Mouse (Mus musculus) lung, embryonic 15.5 days (tissue): ENCODE results near the gene A530016L24Rik. TPM values are rescaled to one million over a fixed set of nuclear protein-coding genes. Genes with fewer than 3 reads are reported as not detected.

Source experiments
- ATAC-seq: fragments of 200-750 bp; cut with Nextera tagmentation; 2 replicates; pipeline ENCODE4 v1.8.0; 2017; ENCODE audit warnings: moderate number of reproducible peaks, borderline replicate concordance; ENCODE audit not compliant: low FRiP score, low TSS enrichment; ENCODE audit errors: extremely low read depth
- H3K27ac ChIP-seq: fragments of 300-500 bp; sonication (generic); 2 replicates; pipeline ENCODE4 v1.5.1; 2015; ENCODE audit warnings: moderate library complexity, mild to moderate bottlenecking, inconsistent platforms
- H3K27me3 ChIP-seq: fragments of 300-500 bp; sonication (generic); 2 replicates; pipeline ENCODE4 v1.6.1; 2015; ENCODE audit warnings: inconsistent platforms
- H3K36me3 ChIP-seq: fragments of 300-500 bp; sonication (generic); 2 replicates; pipeline ENCODE4 v1.6.1; 2015; ENCODE audit warnings: inconsistent platforms
- H3K4me1 ChIP-seq: fragments of 300-500 bp; sonication (generic); 2 replicates; pipeline ENCODE4 v1.6.1; 2015; ENCODE audit warnings: inconsistent platforms
- H3K4me2 ChIP-seq: fragments of 300-500 bp; sonication (generic); 2 replicates; pipeline ENCODE4 v1.6.1; 2015; ENCODE audit warnings: inconsistent platforms, mild to moderate bottlenecking, moderate library complexity
- H3K4me3 ChIP-seq: fragments of 300-500 bp; sonication (generic); 2 replicates; pipeline ENCODE4 v1.5.1; 2015; ENCODE audit warnings: mild to moderate bottlenecking, inconsistent platforms
- H3K9ac ChIP-seq: fragments of 300-500 bp; sonication (generic); 2 replicates; pipeline ENCODE4 v1.6.1; 2015; ENCODE audit warnings: inconsistent platforms
- H3K9me3 ChIP-seq: fragments of 300-500 bp; sonication (generic); 2 replicates; pipeline ENCODE4 v1.6.1; 2016; ENCODE audit warnings: inconsistent platforms
- WGBS: fragments of 180-500 bp; shearing (Covaris S2); methylation state at CpG from one replicate; pipeline ENCODE4 v1.1.7; 2015; 5-methylcytosine and 5-hydroxymethylcytosine counted together
- polyA plus RNA-seq: library from polyadenylated mRNA; unstranded; fragments of >200 nt; fragmentation: Nextera tagmentation; extraction: Ambion mirVana; gene quantifications from 2 replicates; pipeline ENCODE4 v1.2.1, GENCODE M21; 2015

Gene A530016L24Rik
- polyA plus RNA-seq, 1 experiment from 2014 or later = 0.24 TPM

- 60% methylated on average over 6 of the region's 6 CpGs for WGBS
Observed at GRCm38 (mm10) chr12:112506267-112506666, 17.0 kb downstream of the A530016L24Rik start.

GRCm38 (mm10) chr12:112507264-112507663 is 18.0 kb downstream of the A530016L24Rik start:
- Histone ChIP-seq H3K27ac (no peak overlapping the region), H3K9me3 (no peaks in the 10 kb centered on the region), H3K27me3 (peaks cover 28% of the 10 kb centered on the region), H3K9ac (no peak overlapping the region), H3K4me2 (no peak overlapping the region), H3K4me1 (peaks cover 6% of the 10 kb centered on the region; the same call in 1 of the 2 replicates), H3K36me3 (no peaks in the 10 kb centered on the region), H3K4me3 (no peak overlapping the region)
- 30% methylated on average over 4 of the region's 4 CpGs for WGBS
- ATAC-seq = no peak

More at GRCm38 (mm10) chr12:112506267-112506666, 17.0 kb downstream of the A530016L24Rik start:
- no peak for ATAC-seq
- Histone ChIP-seq H3K9ac (no peak overlapping the region), H3K4me3 (no peak overlapping the region), H3K36me3 (no peaks in the 10 kb centered on the region), H3K27me3 (peaks cover 20% of the 10 kb centered on the region), H3K4me1 (peaks cover 6% of the 10 kb centered on the region; the same call in 1 of the 2 replicates), H3K9me3 (no peaks in the 10 kb centered on the region), H3K27ac (no peak overlapping the region), H3K4me2 (no peak overlapping the region)

GRCm38 (mm10) chr12:112507984-112508383 is 18.7 kb downstream of the A530016L24Rik start:
- no peaks in the 10 kb centered on the region for H3K9me3 ChIP-seq
- H3K4me3 ChIP-seq = no peak overlapping the region
- H3K4me2 ChIP-seq = no peak overlapping the region
- H3K4me1 ChIP-seq = peaks cover 6% of the 10 kb centered on the region; the same call in 1 of the 2 replicates
- 68% methylated on average over 3 of the region's 3 CpGs for WGBS
- H3K27ac ChIP-seq = no peak overlapping the region
- no peak for ATAC-seq
- H3K27me3 ChIP-seq = peaks cover 28% of the 10 kb centered on the region
- no peaks in the 10 kb centered on the region for H3K36me3 ChIP-seq
- H3K9ac ChIP-seq = no peak overlapping the region

GRCm38 (mm10) chr12:112510365-112510732 is 21.1 kb downstream of the A530016L24Rik start:
- no peaks in the 10 kb centered on the region for H3K9me3 ChIP-seq
- H3K4me1 ChIP-seq = peaks cover 6% of the 10 kb centered on the region; the same call in 1 of the 2 replicates
- no peak overlapping the region for H3K9ac ChIP-seq
- peaks cover 28% of the 10 kb centered on the region for H3K27me3 ChIP-seq
- no peak for ATAC-seq
- 22% methylated on average over 7 of the region's 7 CpGs for WGBS
- no peak overlapping the region for H3K27ac ChIP-seq
- no peak overlapping the region for H3K4me2 ChIP-seq
- no peaks in the 10 kb centered on the region for H3K36me3 ChIP-seq
- no peak overlapping the region for H3K4me3 ChIP-seq

GRCm38 (mm10) chr12:112510733-112511372 is 21.6 kb downstream of the A530016L24Rik start:
- no peak overlapping the region for H3K9ac ChIP-seq
- no peaks in the 10 kb centered on the region for H3K36me3 ChIP-seq
- peaks cover 28% of the 10 kb centered on the region for H3K27me3 ChIP-seq
- 0 out of 2 replicates have a peak overlapping the region, but pooled peaks have one; percentile 17 for H3K4me3 ChIP-seq
- peak; percentile 71 for ATAC-seq
- no peak overlapping the region for H3K27ac ChIP-seq
- 2% methylated on average over 62 of the region's 62 CpGs for WGBS
- peaks cover 6% of the 10 kb centered on the region; the same call in 1 of the 2 replicates for H3K4me1 ChIP-seq
- H3K9me3 ChIP-seq = no peaks in the 10 kb centered on the region
- peak overlapping the region; percentile 51 for H3K4me2 ChIP-seq

GRCm38 (mm10) chr12:112514897-112515296 is 25.6 kb downstream of the A530016L24Rik start:
- no peak overlapping the region for H3K4me2 ChIP-seq
- H3K27ac ChIP-seq = no peak overlapping the region
- no peak overlapping the region for H3K4me3 ChIP-seq
- H3K36me3 ChIP-seq = no peaks in the 10 kb centered on the region
- 48% methylated on average over 3 of the region's 3 CpGs for WGBS
- ATAC-seq = no peak
- peaks cover 9% of the 10 kb centered on the region; the same call in 1 of the 2 replicates for H3K4me1 ChIP-seq
- H3K9ac ChIP-seq = no peak overlapping the region
- peaks cover 20% of the 10 kb centered on the region for H3K27me3 ChIP-seq
- no peaks in the 10 kb centered on the region for H3K9me3 ChIP-seq

GRCm38 (mm10) chr12:112516697-112517337 is 27.6 kb downstream of the A530016L24Rik start, which contains the start of gene Tmem179:
TSS of gene Tmem179 (minus strand) at chr12:112516747.
- no peak within 1 kb of the TSS for H3K27ac ChIP-seq

GRCm38 (mm10) chr12:112518105-112518504 is 28.9 kb downstream of the A530016L24Rik start:
- ATAC-seq = no peak
- 0 out of 2 replicates have a peak, but pooled peaks cover 3% of the 10 kb centered on the region for H3K4me1 ChIP-seq
- H3K4me2 ChIP-seq = no peak overlapping the region
- H3K36me3 ChIP-seq = no peaks in the 10 kb centered on the region
- H3K4me3 ChIP-seq = no peak overlapping the region
- H3K9me3 ChIP-seq = no peaks in the 10 kb centered on the region
- WGBS = 22% methylated on average over 4 of the region's 4 CpGs
- no peaks in the 10 kb centered on the region for H3K27me3 ChIP-seq
- no peak overlapping the region for H3K27ac ChIP-seq
- no peak overlapping the region for H3K9ac ChIP-seq

More at GRCm38 (mm10) chr12:112516697-112517337, 27.6 kb downstream of the A530016L24Rik start, which contains the start of gene Tmem179:
- H3K4me2 ChIP-seq = 0 out of 2 replicates have a peak within 1 kb of the TSS, but pooled peaks have one; percentile 1
- no peak within 1 kb of the TSS for H3K4me3 ChIP-seq
- no peak within 1 kb of the TSS for H3K9ac ChIP-seq
- ATAC-seq = peak; percentile 31; the same call in 1 of the 2 replicates
- no peaks in the 10 kb centered on the region for H3K36me3 ChIP-seq
- H3K27me3 ChIP-seq = peaks cover 4% of the 10 kb centered on the region; the same call in 1 of the 2 replicates
- H3K9me3 ChIP-seq = no peaks in the 10 kb centered on the region
- WGBS = 15% methylated on average over 14 of the region's 14 CpGs
- H3K4me1 ChIP-seq = 0 out of 2 replicates have a peak, but pooled peaks cover 3% of the 10 kb centered on the region

- Histone ChIP-seq H3K27ac (no peak overlapping the region), H3K9me3 (no peaks in the 10 kb centered on the region), H3K4me2 (no peak overlapping the region), H3K4me1 (no peaks in the 10 kb centered on the region), H3K9ac (no peak overlapping the region), H3K4me3 (no peak overlapping the region), H3K36me3 (no peaks in the 10 kb centered on the region), H3K27me3 (no peaks in the 10 kb centered on the region)
- ATAC-seq = no peak
- 59% methylated on average over 4 of the region's 4 CpGs for WGBS
Observed at GRCm38 (mm10) chr12:112533758-112534157, 44.5 kb downstream of the A530016L24Rik start.

- Histone ChIP-seq H3K4me1 (no peaks in the 10 kb centered on the region), H3K9me3 (no peaks in the 10 kb centered on the region), H3K4me3 (no peak overlapping the region), H3K27me3 (no peaks in the 10 kb centered on the region), H3K9ac (no peak overlapping the region), H3K4me2 (no peak overlapping the region), H3K27ac (no peak overlapping the region), H3K36me3 (no peaks in the 10 kb centered on the region)
- WGBS = 74% methylated on average over 6 of the region's 6 CpGs
- ATAC-seq = no peak
Observed at GRCm38 (mm10) chr12:112537233-112537632, 48.0 kb downstream of the A530016L24Rik start.

- Histone ChIP-seq H3K9ac (no peak overlapping the region), H3K27me3 (no peaks in the 10 kb centered on the region), H3K9me3 (no peaks in the 10 kb centered on the region), H3K4me1 (no peaks in the 10 kb centered on the region), H3K27ac (no peak overlapping the region), H3K4me3 (no peak overlapping the region), H3K36me3 (no peaks in the 10 kb centered on the region), H3K4me2 (no peak overlapping the region)
- no peak for ATAC-seq
- 69% methylated on average over 9 of the region's 9 CpGs for WGBS
Observed at GRCm38 (mm10) chr12:112538356-112538755, 49.1 kb downstream of the A530016L24Rik start.

GRCm38 (mm10) chr12:112539466-112539965 is 50.3 kb downstream of the A530016L24Rik start:
- Histone ChIP-seq H3K4me1 (no peaks in the 10 kb centered on the region), H3K9me3 (no peaks in the 10 kb centered on the region), H3K36me3 (no peaks in the 10 kb centered on the region), H3K4me3 (no peak overlapping the region), H3K27me3 (no peaks in the 10 kb centered on the region), H3K4me2 (no peak overlapping the region), H3K27ac (no peak overlapping the region), H3K9ac (no peak overlapping the region)
- no peak for ATAC-seq
- 88% methylated on average over 7 of the region's 7 CpGs for WGBS
